Mouse (Mus musculus) MEL (cell line): ENCODE results near the gene Mon1a. TPM values are rescaled to one million over a fixed set of nuclear protein-coding genes. Genes with fewer than 3 reads are reported as not detected.

Experiments used
- DNase-seq: peaks from one replicate; pipeline ENCODE4 v3.0.0; 2011; ENCODE audit warnings: low read depth, low spot score
- H3K27ac ChIP-seq: 2 replicates; pipeline ENCODE4 v1.5.1; 2012; ENCODE audit warnings: low read depth, mild to moderate bottlenecking, control low read depth, low read length, moderate library complexity; ENCODE audit not compliant: control insufficient read depth
- H3K27me3 ChIP-seq, 2 experiments: fragments of 150-350 bp in 1 of 2; sonication (generic) in 1 of 2; 2 replicates each; pipeline ENCODE4 v1.6.1; 2012; ENCODE audit warnings: low read length in 2 of 2, mild to moderate bottlenecking in 2 of 2, improper control_type of control experiment in 1 of 2, moderate library complexity in 1 of 2; ENCODE audit not compliant: insufficient read depth in 2 of 2, control insufficient read depth in 1 of 2
- H3K36me3 ChIP-seq, 2 experiments: 2 replicates each; pipeline ENCODE4 v1.6.1; 2012 to 2014; ENCODE audit warnings: low read length in 2 of 2, improper control_type of control experiment in 1 of 2, inconsistent platforms in 1 of 2, mild to moderate bottlenecking in 1 of 2; ENCODE audit not compliant: insufficient read depth in 2 of 2, control insufficient read depth in 1 of 2
- H3K4me1 ChIP-seq, 2 experiments: fragments of 150-350 bp in 1 of 2; sonication (generic) in 1 of 2; 2 replicates each; pipeline ENCODE4 v1.6.1; 2012; ENCODE audit warnings: low read length in 2 of 2, improper control_type of control experiment in 1 of 2, mild to moderate bottlenecking in 1 of 2; ENCODE audit not compliant: insufficient read depth in 2 of 2, control insufficient read depth in 1 of 2
- H3K4me3 ChIP-seq, 2 experiments: fragments of 150-350 bp in 1 of 2; sonication (generic) in 1 of 2; 2 replicates each; pipeline ENCODE4 v1.5.1; 2012; ENCODE audit warnings: low read depth in 2 of 2, low read length in 2 of 2, mild to moderate bottlenecking in 2 of 2, moderate library complexity in 2 of 2, control low read depth in 1 of 2, improper control_type of control experiment in 1 of 2; ENCODE audit not compliant: control insufficient read depth in 1 of 2, insufficient read depth in 1 of 2
- H3K79me2 ChIP-seq: 2 replicates; pipeline ENCODE4 v1.6.1; 2012; ENCODE audit warnings: mild to moderate bottlenecking, low read length, moderate library complexity; ENCODE audit not compliant: control insufficient read depth, poor library complexity, insufficient read depth
- H3K9ac ChIP-seq: 2 replicates; pipeline ENCODE4 v1.6.1; 2012; ENCODE audit warnings: low read depth, mild to moderate bottlenecking, control low read depth, low read length, moderate library complexity; ENCODE audit not compliant: control insufficient read depth, poor library complexity, severe bottlenecking
- H3K9me3 ChIP-seq: fragments of 150-350 bp; sonication (generic); replicated peaks from 2 replicates; pipeline ENCODE4 v1.6.1; 2012; ENCODE audit warnings: mild to moderate bottlenecking, low read length, improper control_type of control experiment, moderate library complexity; ENCODE audit not compliant: insufficient read depth
- BHLHE40 ChIP-seq: IDR thresholded peaks from 2 replicates; pipeline ENCODE4 v1.6.1; 2012; ENCODE audit warnings: low read depth, mild to moderate bottlenecking, inconsistent platforms, low read length, improper control_type of control experiment, borderline replicate concordance
- CHD1 ChIP-seq: IDR thresholded peaks from 2 replicates; pipeline ENCODE4 v1.6.1; 2012; ENCODE audit warnings: low read depth, mild to moderate bottlenecking, inconsistent platforms, low read length, improper control_type of control experiment
- CHD2 ChIP-seq: IDR thresholded peaks from 2 replicates; pipeline ENCODE4 v1.6.1; 2011; ENCODE audit warnings: low read length, improper control_type of control experiment
- CTCF ChIP-seq, 3 experiments: IDR thresholded peaks in 2 of 3; conservative IDR thresholded peaks in 1 of 3; 2 replicates each; pipeline ENCODE4 v1.5.1; 2011 to 2012; ENCODE audit warnings: low read length in 3 of 3, low read depth in 2 of 3, mild to moderate bottlenecking in 2 of 3, improper control_type of control experiment in 1 of 3, inconsistent platforms in 1 of 3, mixed read lengths in 1 of 3, moderate library complexity in 1 of 3; ENCODE audit not compliant: control insufficient read depth in 1 of 3, insufficient read depth in 1 of 3, poor library complexity in 1 of 3, severe bottlenecking in 1 of 3
- E2F4 ChIP-seq: IDR thresholded peaks from 2 replicates; pipeline ENCODE4 v1.6.1; 2011; ENCODE audit warnings: low read depth, low read length, improper control_type of control experiment, borderline replicate concordance
- ELF1 ChIP-seq: IDR thresholded peaks from 2 replicates; pipeline ENCODE4 v1.6.1; 2014; ENCODE audit warnings: low read depth, mild to moderate bottlenecking, inconsistent platforms, low read length, improper control_type of control experiment, moderate library complexity
- ETS1 ChIP-seq: IDR thresholded peaks from 2 replicates; pipeline ENCODE4 v1.6.1; 2012; ENCODE audit warnings: low read depth, mild to moderate bottlenecking, inconsistent platforms, low read length, improper control_type of control experiment, moderate library complexity
- GABPA ChIP-seq: IDR thresholded peaks from 2 replicates; pipeline ENCODE4 v1.6.1; 2012; ENCODE audit warnings: low read depth, mild to moderate bottlenecking, inconsistent platforms, low read length, improper control_type of control experiment, moderate library complexity
- GATA1 ChIP-seq: IDR thresholded peaks from 2 replicates; pipeline ENCODE4 v1.6.1; 2011; ENCODE audit warnings: low read depth, low read length, improper control_type of control experiment
- HCFC1 ChIP-seq: IDR thresholded peaks from 2 replicates; pipeline ENCODE4 v1.6.1; 2012; ENCODE audit warnings: low read depth, mild to moderate bottlenecking, inconsistent platforms, low read length, improper control_type of control experiment, moderate library complexity
- JUND ChIP-seq: IDR thresholded peaks from 2 replicates; pipeline ENCODE4 v1.6.1; 2011; ENCODE audit warnings: low read depth, mild to moderate bottlenecking, improper control_type of control experiment, low read length
- KAT2A ChIP-seq: conservative IDR thresholded peaks from 2 replicates; pipeline ENCODE4 v1.6.1; 2012; ENCODE audit warnings: low read depth, low read length, improper control_type of control experiment, inconsistent platforms
- MAFK ChIP-seq: IDR thresholded peaks from 2 replicates; pipeline ENCODE4 v1.6.1; 2011; ENCODE audit warnings: low read depth, mild to moderate bottlenecking, low read length, improper control_type of control experiment, borderline replicate concordance
- MAX ChIP-seq: IDR thresholded peaks from 2 replicates; pipeline ENCODE4 v1.6.1; 2011; ENCODE audit warnings: low read length, improper control_type of control experiment
- MAZ ChIP-seq: IDR thresholded peaks from 2 replicates; pipeline ENCODE4 v1.6.1; 2012; ENCODE audit warnings: low read depth, mild to moderate bottlenecking, inconsistent platforms, low read length, improper control_type of control experiment
- MEF2A ChIP-seq: IDR thresholded peaks from 2 replicates; pipeline ENCODE4 v1.6.1; 2014; ENCODE audit warnings: low read depth, mild to moderate bottlenecking, inconsistent platforms, low read length, improper control_type of control experiment; ENCODE audit not compliant: poor library complexity, insufficient replicate concordance, severe bottlenecking; ENCODE audit errors: extremely low read depth
- MXI1 ChIP-seq: IDR thresholded peaks from 2 replicates; pipeline ENCODE4 v1.6.1; 2011; ENCODE audit warnings: mild to moderate bottlenecking, low read depth, low read length, improper control_type of control experiment
- MYB ChIP-seq: IDR thresholded peaks from 2 replicates; pipeline ENCODE4 v1.6.1; 2011; ENCODE audit warnings: mild to moderate bottlenecking, low read depth, low read length, improper control_type of control experiment
- MYC ChIP-seq: IDR thresholded peaks from 2 replicates; pipeline ENCODE4 v1.6.1; 2011; ENCODE audit warnings: low read depth, mild to moderate bottlenecking, low read length, improper control_type of control experiment, moderate library complexity
- NELFE ChIP-seq: IDR thresholded peaks from 2 replicates; pipeline ENCODE4 v1.6.1; 2011; ENCODE audit warnings: low read depth, low read length, improper control_type of control experiment
- NRF1 ChIP-seq: IDR thresholded peaks from 2 replicates; pipeline ENCODE4 v1.6.1; 2014; ENCODE audit warnings: low read depth, mild to moderate bottlenecking, inconsistent platforms, low read length, improper control_type of control experiment, moderate library complexity; ENCODE audit not compliant: poor library complexity, insufficient read depth, severe bottlenecking
- POLR2A ChIP-seq, 2 experiments: IDR thresholded peaks; 2 replicates each; pipeline ENCODE4 v1.6.1; 2011 to 2012; ENCODE audit warnings: low read length in 2 of 2, mild to moderate bottlenecking in 2 of 2, control low read depth in 1 of 2, improper control_type of control experiment in 1 of 2, low read depth in 1 of 2, moderate library complexity in 1 of 2; ENCODE audit not compliant: control insufficient read depth in 1 of 2, insufficient read depth in 1 of 2, poor library complexity in 1 of 2
- POLR2AphosphoS2 ChIP-seq: IDR thresholded peaks from 2 replicates; pipeline ENCODE4 v1.6.1; 2011; ENCODE audit warnings: low read length, improper control_type of control experiment
- POLR2AphosphoS5 ChIP-seq: IDR thresholded peaks from 2 replicates; pipeline ENCODE4 v1.6.1; 2012; ENCODE audit warnings: low read depth, borderline replicate concordance, mild to moderate bottlenecking, inconsistent platforms, low read length, moderate library complexity, mixed read lengths
- RAD21 ChIP-seq: IDR thresholded peaks from 2 replicates; pipeline ENCODE4 v1.6.1; 2011; ENCODE audit warnings: mild to moderate bottlenecking, low read depth, low read length, improper control_type of control experiment
- RCOR1 ChIP-seq: IDR thresholded peaks from 2 replicates; pipeline ENCODE4 v1.6.1; 2012; ENCODE audit warnings: low read depth, mild to moderate bottlenecking, inconsistent platforms, low read length, improper control_type of control experiment
- SIN3A ChIP-seq: IDR thresholded peaks from 2 replicates; pipeline ENCODE4 v1.6.1; 2012; ENCODE audit warnings: low read length, improper control_type of control experiment, inconsistent platforms
- SMC3 ChIP-seq: IDR thresholded peaks from 2 replicates; pipeline ENCODE4 v1.6.1; 2011; ENCODE audit warnings: low read depth, low read length, improper control_type of control experiment
- TAL1 ChIP-seq: IDR thresholded peaks from 2 replicates; pipeline ENCODE4 v1.6.1; 2012; ENCODE audit warnings: mild to moderate bottlenecking, inconsistent platforms, low read length, moderate library complexity, mixed read lengths
- TBP ChIP-seq: IDR thresholded peaks from 2 replicates; pipeline ENCODE4 v1.8.0; 2011; ENCODE audit warnings: low read depth, low read length, improper control_type of control experiment
- UBTF ChIP-seq: IDR thresholded peaks from 2 replicates; pipeline ENCODE4 v1.6.1; 2012; ENCODE audit warnings: low read depth, mild to moderate bottlenecking, inconsistent platforms, low read length, improper control_type of control experiment, moderate library complexity, borderline replicate concordance; ENCODE audit not compliant: insufficient read depth
- USF1 ChIP-seq: IDR thresholded peaks from 2 replicates; pipeline ENCODE4 v1.6.1; 2014; ENCODE audit warnings: low read depth, mild to moderate bottlenecking, inconsistent platforms, low read length, improper control_type of control experiment, moderate library complexity
- USF2 ChIP-seq, 2 experiments: IDR thresholded peaks; 2 replicates each; pipeline ENCODE4 v1.6.1; 2011 to 2012; ENCODE audit warnings: improper control_type of control experiment in 2 of 2, low read length in 2 of 2, borderline replicate concordance in 1 of 2, inconsistent platforms in 1 of 2, low read depth in 1 of 2, mild to moderate bottlenecking in 1 of 2; ENCODE audit not compliant: insufficient read depth in 1 of 2
- ZC3H11A ChIP-seq: IDR thresholded peaks from 2 replicates; pipeline ENCODE4 v1.6.1; 2012; ENCODE audit warnings: low read depth, mild to moderate bottlenecking, inconsistent platforms, low read length, improper control_type of control experiment
- ZKSCAN1 ChIP-seq: IDR thresholded peaks from 2 replicates; pipeline ENCODE4 v1.6.1; 2012; ENCODE audit warnings: low read depth, mild to moderate bottlenecking, inconsistent platforms, low read length, improper control_type of control experiment, moderate library complexity
- ZNF384 ChIP-seq: IDR thresholded peaks from 2 replicates; pipeline ENCODE4 v1.6.1; 2012; ENCODE audit warnings: low read depth, mild to moderate bottlenecking, inconsistent platforms, low read length, improper control_type of control experiment
- polyA plus RNA-seq, 2 experiments: library from polyadenylated mRNA; stranded (reverse) in 1 of 2; unstranded in 1 of 2; fragments of >175 nt in 1 of 2; fragments of >200 nt in 1 of 2; gene quantifications; 2 replicates each; pipeline versions ENCODE4 v1.2.1 to v1.2.4; 2012; ENCODE audit warnings: low replicate concordance in 2 of 2, low read depth in 1 of 2; ENCODE audit not compliant: insufficient read length in 2 of 2, insufficient read depth in 1 of 2, missing spikeins in 1 of 2
- total RNA-seq: library from RNA; depleted of rRNA; stranded (reverse); fragments of 300-350 nt; gene quantifications from 2 replicates; pipeline ENCODE4 v1.2.3, GENCODE M21; 2012; rRNA removed

Mon1a gene
- total RNA-seq = 10.1 and 11.5 TPM in 2 replicates
- 10 to 100 TPM in 1 of 2 experiments, not detected in 1; 13.5 TPM for polyA plus RNA-seq

- Histone ChIP-seq H3K27ac (peak within 1 kb of the TSS; percentile 45), H3K4me3 (peak within 1 kb of the TSS; percentile 96), H3K4me1 (no peaks in the 10 kb centered on the region), H3K9ac (peak within 1 kb of the TSS; percentile 93), H3K79me2 (no peaks in the 10 kb centered on the region; the same call in 1 of the 2 replicates), H3K36me3 (no peaks in the 10 kb centered on the region; a peak in 1 of 4 replicates), H3K27me3 (peaks cover 3 to 6% of the 10 kb centered on the region in 2 experiments; a peak in 3 of 4 replicates), H3K9me3 (no peaks in the 10 kb centered on the region)
- peak; percentile 94 for DNase-seq
- TF ChIP-seq USF1 = no peak
- peak; percentile 96 for TF ChIP-seq ELF1
- no peak for TF ChIP-seq TAL1
- peak; percentile 45; the same call in 1 of the 2 replicates for TF ChIP-seq POLR2AphosphoS2
- TF ChIP-seq ETS1 = peak; percentile 58
- TF ChIP-seq CHD2 = peak; percentile 47
- no peak for TF ChIP-seq GATA1
- TF ChIP-seq GABPA = no peak
- no peak for TF ChIP-seq MAX
- 0 out of 2 replicates have a peak, but pooled peaks have one; percentile 20 for TF ChIP-seq RCOR1
- no peak for TF ChIP-seq POLR2AphosphoS5
- TF ChIP-seq CTCF (IDR thresholded peaks at IDR 0.05 in 2 of 3, conservative IDR thresholded peaks at IDR 0.05 in 1 of 3; ENCODE audit: control insufficient read depth in 1 of 3, insufficient read depth in 1 of 3, low read depth in 2 of 3, low read length in 3 of 3, poor library complexity in 1 of 3, severe bottlenecking in 1 of 3) = no peak
- no peak for TF ChIP-seq SMC3
- no peak for TF ChIP-seq MEF2A
- peak; percentile 97 for TF ChIP-seq HCFC1
- peak in 1 of 2 experiments; percentile 65; a peak in 1 of 4 replicates for TF ChIP-seq POLR2A (IDR thresholded peaks at IDR 0.05; ENCODE audit: control insufficient read depth in 1 of 2, insufficient read depth in 1 of 2, low read depth in 1 of 2, low read length in 2 of 2, poor library complexity in 1 of 2)
- peak; percentile 51 for TF ChIP-seq NELFE
- TF ChIP-seq MYB = no peak
- no peak for TF ChIP-seq UBTF
- TF ChIP-seq MXI1 = no peak
- no peak for TF ChIP-seq ZNF384
- TF ChIP-seq USF2 (IDR thresholded peaks at IDR 0.05; ENCODE audit: borderline replicate concordance in 1 of 2, insufficient read depth in 1 of 2, low read depth in 1 of 2, low read length in 2 of 2) = no peak
- no peak for TF ChIP-seq RAD21
- no peak for TF ChIP-seq E2F4
- TF ChIP-seq KAT2A = no peak; the same call in 1 of the 2 replicates
- TF ChIP-seq ZC3H11A = no peak
- TF ChIP-seq MAFK = 0 out of 2 replicates have a peak, but pooled peaks have one; percentile 1
- no peak for TF ChIP-seq JUND
- peak; percentile 88; the same call in 1 of the 2 replicates for TF ChIP-seq CHD1
- TF ChIP-seq BHLHE40 = peak; percentile 27; the same call in 1 of the 2 replicates
- no peak for TF ChIP-seq MYC
- peak; percentile 75 for TF ChIP-seq SIN3A
- no peak for TF ChIP-seq ZKSCAN1
- peak; percentile 72; the same call in 1 of the 2 replicates for TF ChIP-seq MAZ
- 0 out of 2 replicates have a peak, but pooled peaks have one; percentile 49 for TF ChIP-seq TBP
- no peak for TF ChIP-seq NRF1
Observed at GRCm38 (mm10) chr9:107887804-107888266, at the start of gene Mon1a. TSS of gene Mon1a (plus strand) at chr9:107888151.
